Mouse (Mus musculus) limb, embryonic 11.5 days (tissue): ENCODE data around the gene Sac3d1. TPM values are rescaled to one million over a fixed set of nuclear protein-coding genes. Genes with fewer than 3 reads are reported as not detected.

Experiments
- ATAC-seq: fragments of 200-750 bp; cut with Nextera tagmentation; 2 replicates; pipeline ENCODE4 v1.8.0; 2017; ENCODE audit warnings: low read depth; ENCODE audit not compliant: insufficient number of reproducible peaks, low FRiP score, low TSS enrichment
- DNase-seq: peaks from one replicate; pipeline ENCODE4 v3.0.0-alpha.2; 2015; ENCODE audit warnings: low spot score
- H3K27ac ChIP-seq: fragments of 300-500 bp; sonication (generic); replicated peaks from 2 replicates; pipeline ENCODE4 v1.5.1; 2014; ENCODE audit warnings: low read depth, mild to moderate bottlenecking, low read length
- H3K27me3 ChIP-seq: fragments of 300-500 bp; sonication (generic); 2 replicates; pipeline ENCODE4 v1.6.1; 2014; ENCODE audit warnings: mild to moderate bottlenecking, low read length, mixed read lengths; ENCODE audit not compliant: control insufficient read depth, insufficient read depth
- H3K36me3 ChIP-seq: fragments of 300-500 bp; sonication (generic); 2 replicates; pipeline ENCODE4 v1.6.1; 2014; ENCODE audit warnings: mild to moderate bottlenecking, low read length, moderate library complexity, mixed read lengths; ENCODE audit not compliant: control insufficient read depth, insufficient read depth
- H3K4me1 ChIP-seq: fragments of 300-500 bp; sonication (generic); 2 replicates; pipeline ENCODE4 v1.6.1; 2014; ENCODE audit warnings: low read length, mixed read lengths; ENCODE audit not compliant: control insufficient read depth, insufficient read depth
- H3K4me2 ChIP-seq: fragments of 300-500 bp; sonication (generic); 2 replicates; pipeline ENCODE4 v1.6.1; 2014; ENCODE audit warnings: low read depth, mild to moderate bottlenecking, moderate library complexity; ENCODE audit not compliant: severe bottlenecking
- H3K4me3 ChIP-seq: fragments of 300-500 bp; sonication (generic); 2 replicates; pipeline ENCODE4 v1.5.1; 2014; ENCODE audit warnings: low read depth, low read length
- H3K9ac ChIP-seq: fragments of 300-500 bp; sonication (generic); 2 replicates; pipeline ENCODE4 v1.6.1; 2014; ENCODE audit warnings: mild to moderate bottlenecking, low read length
- H3K9me3 ChIP-seq: fragments of 300-500 bp; sonication (generic); 2 replicates; pipeline ENCODE4 v1.6.1; 2016; ENCODE audit warnings: low read length; ENCODE audit not compliant: control insufficient read depth
- WGBS: fragments of 180-500 bp; shearing (Covaris S2); extraction: QIAGEN DNeasy Blood & Tissue Kit; methylation state at CpG from one replicate; pipeline ENCODE4 v1.1.7; 2014; 5-methylcytosine and 5-hydroxymethylcytosine counted together
- polyA plus RNA-seq: library from polyadenylated mRNA; unstranded; fragments of >200 nt; fragmentation: Nextera tagmentation; extraction: Ambion mirVana; gene quantifications from 2 replicates; pipeline ENCODE4 v1.2.1, GENCODE M21; 2014

Sac3d1 gene
- polyA plus RNA-seq, 1 experiment from 2014 or later = 65.4 TPM

DNA sequence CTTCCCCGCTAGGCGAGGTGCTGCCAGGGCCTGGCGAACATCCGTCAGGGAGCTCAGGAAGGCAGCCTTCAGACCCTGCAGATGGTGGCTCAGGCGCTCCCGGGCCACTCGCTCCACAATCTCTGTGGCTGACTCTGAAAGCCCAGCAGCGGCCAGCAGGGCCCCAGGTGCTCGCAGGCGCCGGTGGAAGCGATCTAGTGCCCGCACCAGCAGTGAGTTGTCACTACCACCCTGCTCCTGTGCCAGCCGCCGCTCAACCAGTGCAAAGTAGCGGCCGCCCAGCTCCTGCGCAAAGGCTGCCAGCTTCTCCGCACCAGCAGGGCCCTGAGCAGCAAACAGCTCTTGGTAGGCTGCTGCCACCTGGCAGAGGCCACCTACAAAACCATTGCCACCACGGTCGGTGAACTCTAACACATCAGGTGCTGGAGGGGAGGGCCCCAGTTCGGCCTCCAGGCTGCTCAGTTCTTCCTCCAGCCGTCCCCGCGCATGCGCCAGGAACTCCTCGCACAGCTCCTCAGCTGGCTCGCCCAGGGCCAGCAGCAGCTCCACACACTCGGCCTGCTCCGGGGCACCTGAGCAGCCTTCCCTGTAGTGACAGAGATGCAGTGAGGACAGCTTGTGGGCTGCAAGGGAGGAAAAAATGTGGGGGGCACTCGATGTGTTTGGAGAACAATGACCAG, 47.7 kb downstream of the Sac3d1 start:
- Histone ChIP-seq H3K9me3 (no peaks in the 10 kb centered on the region), H3K4me2 (no peak overlapping the region), H3K4me3 (no peak overlapping the region), H3K27me3 (no peaks in the 10 kb centered on the region), H3K36me3 (peaks cover 16% of the 10 kb centered on the region; the same call in 1 of the 2 replicates), H3K27ac (no peak overlapping the region), H3K9ac (no peak overlapping the region), H3K4me1 (peaks cover 14% of the 10 kb centered on the region; the same call in 1 of the 2 replicates)
- no peak for DNase-seq
- WGBS = 89% methylated on average over 31 of the region's 31 CpGs
- no peak for ATAC-seq

DNA sequence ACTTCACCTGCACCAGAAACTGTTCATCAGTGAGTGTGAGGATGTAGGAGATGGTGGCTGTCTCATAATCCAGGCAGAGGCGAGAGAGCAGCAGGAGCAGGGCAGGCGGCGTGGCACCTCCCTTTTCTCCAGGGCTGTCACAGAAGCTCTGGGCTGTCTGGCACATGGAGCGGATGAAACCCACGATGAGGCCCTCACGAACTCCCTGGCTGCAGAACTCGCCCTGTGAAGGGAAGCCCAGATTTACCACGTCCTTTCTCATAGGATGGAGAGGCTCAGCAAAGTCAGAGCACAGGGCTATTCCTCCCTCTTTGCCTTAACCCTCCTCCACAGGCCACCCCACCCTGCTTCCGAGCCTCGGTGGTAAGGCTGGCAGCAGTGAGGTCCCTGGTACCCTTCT, 48.6 kb downstream of the Sac3d1 start:
- Histone ChIP-seq H3K36me3 (peaks cover 14% of the 10 kb centered on the region; the same call in 1 of the 2 replicates), H3K9me3 (no peaks in the 10 kb centered on the region), H3K9ac (no peak overlapping the region), H3K27ac (no peak overlapping the region), H3K4me2 (no peak overlapping the region), H3K4me3 (no peak overlapping the region), H3K27me3 (no peaks in the 10 kb centered on the region), H3K4me1 (peaks cover 14% of the 10 kb centered on the region; the same call in 1 of the 2 replicates)
- ATAC-seq (no peak), DNase-seq (no peak)
- 92% methylated on average over 10 of the region's 10 CpGs for WGBS

DNA sequence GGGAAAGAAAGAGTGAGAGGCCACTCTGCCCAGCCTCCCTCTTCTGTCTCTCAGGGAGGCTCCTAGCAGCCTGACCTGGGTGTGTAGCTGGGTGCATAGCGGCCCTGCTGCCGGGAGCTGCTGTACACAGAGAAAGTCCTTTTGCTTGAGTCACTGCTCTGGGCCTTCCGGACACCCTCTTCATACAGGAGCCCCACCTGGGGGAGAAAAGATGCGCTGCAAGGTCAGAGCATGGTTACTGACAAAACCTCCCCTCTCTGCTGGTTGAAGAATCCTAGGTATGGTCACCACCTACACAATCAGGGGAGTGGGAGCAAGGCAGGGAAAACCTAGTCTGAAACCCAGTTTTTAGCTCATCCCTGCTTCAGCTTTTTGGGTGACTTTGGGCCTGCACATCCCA, 49.5 kb downstream of the Sac3d1 start:
- 88% methylated on average over 4 of the region's 4 CpGs for WGBS

GRCm38 (mm10) chr19:6067724-6068415, 50.6 kb downstream of the Sac3d1 start, which contains the start of gene Tm7sf2:
Gene Tm7sf2, minus strand, starts transcription at chr19:6068373.
- WGBS = 10% methylated on average over 33 of the region's 33 CpGs
- H3K4me3 ChIP-seq = peak within 1 kb of the TSS; percentile 54
- DNase-seq (peak; percentile 90), ATAC-seq (peak; percentile 89)
- no peaks in the 10 kb centered on the region for H3K9me3 ChIP-seq
- no peaks in the 10 kb centered on the region for H3K27me3 ChIP-seq
- H3K9ac ChIP-seq = peak within 1 kb of the TSS; percentile 57
- peak within 1 kb of the TSS; percentile 96 for H3K4me2 ChIP-seq
- peaks cover 12% of the 10 kb centered on the region; the same call in 1 of the 2 replicates for H3K36me3 ChIP-seq
- H3K4me1 ChIP-seq = peaks cover 14% of the 10 kb centered on the region; the same call in 1 of the 2 replicates
- peak within 1 kb of the TSS; percentile 75; the same call in 1 of the 2 replicates for H3K27ac ChIP-seq

More for the DNA sequence above, 49.5 kb downstream of the Sac3d1 start:
- DNase-seq (no peak), ATAC-seq (no peak)
- Histone ChIP-seq H3K4me1 (peaks cover 14% of the 10 kb centered on the region; the same call in 1 of the 2 replicates), H3K36me3 (peaks cover 12% of the 10 kb centered on the region; the same call in 1 of the 2 replicates), H3K27ac (no peak overlapping the region), H3K27me3 (no peaks in the 10 kb centered on the region), H3K4me2 (no peak overlapping the region), H3K4me3 (no peak overlapping the region), H3K9ac (no peak overlapping the region), H3K9me3 (no peaks in the 10 kb centered on the region)

GRCm38 (mm10) chr19:6067011-6067723, 51.3 kb downstream of the Sac3d1 start:
- peak overlapping the region; percentile 54 for H3K4me3 ChIP-seq
- 1% methylated on average over 30 of the region's 30 CpGs for WGBS
- peak overlapping the region; percentile 75; the same call in 1 of the 2 replicates for H3K27ac ChIP-seq
- DNase-seq (peak; percentile 92), ATAC-seq (peak; percentile 58)
- no peaks in the 10 kb centered on the region for H3K27me3 ChIP-seq
- peak overlapping the region; percentile 96 for H3K4me2 ChIP-seq
- peaks cover 21% of the 10 kb centered on the region for H3K4me1 ChIP-seq
- H3K9ac ChIP-seq = peak overlapping the region; percentile 57
- H3K36me3 ChIP-seq = peaks cover 12% of the 10 kb centered on the region; the same call in 1 of the 2 replicates
- H3K9me3 ChIP-seq = no peaks in the 10 kb centered on the region

DNA sequence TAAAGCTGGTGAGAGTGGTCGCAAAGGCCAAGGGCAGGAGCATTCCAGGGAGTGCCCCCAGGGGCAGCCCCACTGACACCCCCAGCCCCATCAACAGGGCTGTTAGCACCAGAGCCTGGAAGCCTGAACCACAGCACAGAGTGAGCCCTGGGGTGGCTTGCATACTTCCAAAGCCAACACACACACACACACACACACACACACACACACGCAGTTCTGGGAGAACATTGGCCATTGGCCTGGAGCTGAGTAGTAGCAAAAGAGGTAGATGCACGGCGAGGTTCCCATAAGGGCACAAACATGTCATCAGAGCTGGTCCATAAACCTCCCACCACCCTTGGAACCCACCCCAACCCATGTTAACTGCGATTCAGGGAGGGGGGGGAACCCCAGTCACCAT, 51.9 kb downstream of the Sac3d1 start:
- H3K27me3 ChIP-seq = no peaks in the 10 kb centered on the region
- peak overlapping the region; percentile 57 for H3K9ac ChIP-seq
- peak overlapping the region; percentile 54 for H3K4me3 ChIP-seq
- peaks cover 25% of the 10 kb centered on the region for H3K4me1 ChIP-seq
- no peak for DNase-seq
- H3K4me2 ChIP-seq = peak overlapping the region; percentile 96
- WGBS = 33% methylated on average over 5 of the region's 5 CpGs
- H3K36me3 ChIP-seq = peaks cover 12% of the 10 kb centered on the region; the same call in 1 of the 2 replicates
- ATAC-seq = no peak
- peak overlapping the region; percentile 75; the same call in 1 of the 2 replicates for H3K27ac ChIP-seq
- H3K9me3 ChIP-seq = no peaks in the 10 kb centered on the region
